Mouse (Mus musculus) large intestine, adult 2 months (tissue): ENCODE measurements around the gene 5730596B20Rik. TPM values are rescaled to one million over a fixed set of nuclear protein-coding genes. Genes with fewer than 3 reads are reported as not detected.

Experiments used
- polyA plus RNA-seq: library from polyadenylated mRNA; depleted of rRNA; stranded (reverse); fragments of >200 nt; gene quantifications from 2 replicates; pipeline ENCODE4 v1.2.3, GENCODE M21; 2012; rRNA removed

The 5730596B20Rik gene
- polyA plus RNA-seq, 1 experiment: 0.02 TPM

Other genes starting within 250 kb of the 5730596B20Rik start
- 10.5 and 12.2 TPM in 2 replicates for gene Skap2, start 164.9 kb upstream of the 5730596B20Rik start, polyA plus RNA-seq
- gene Hoxa1, start 19.2 kb upstream of the 5730596B20Rik start, polyA plus RNA-seq: 0.24 and 0.33 TPM in 2 replicates
- gene Hoxa2, start 12.7 kb upstream of the 5730596B20Rik start, polyA plus RNA-seq: 0.73 and 0.97 TPM in 2 replicates
- 0.78 and 1.3 TPM in 2 replicates for gene Hoxa4, start 14.3 kb downstream of the 5730596B20Rik start, polyA plus RNA-seq
- 1.7 and 2.4 TPM in 2 replicates for gene Hoxa5, start 27.1 kb downstream of the 5730596B20Rik start, polyA plus RNA-seq
- 0.16 and 0.41 TPM in 2 replicates for gene Hoxa6, start 31.2 kb downstream of the 5730596B20Rik start, polyA plus RNA-seq
- gene Hoxa3, start 35.8 kb downstream of the 5730596B20Rik start, polyA plus RNA-seq: 1.6 and 3.0 TPM in 2 replicates
- gene Gm28308, start 35.8 kb downstream of the 5730596B20Rik start, polyA plus RNA-seq: 0.21 and 0.24 TPM in 2 replicates
- gene Hoxa7, start 44.4 kb downstream of the 5730596B20Rik start, polyA plus RNA-seq: 3.2 and 3.8 TPM in 2 replicates
- 0.10 TPM in 1 of 2 replicates, not detected in the other for gene Hoxa9, start 53.6 kb downstream of the 5730596B20Rik start, polyA plus RNA-seq
- gene Hoxa10, start 63.4 kb downstream of the 5730596B20Rik start, polyA plus RNA-seq: 0.04 and 0.07 TPM in 2 replicates
- not detected in 2 replicates for gene Hoxa11, start 68.3 kb downstream of the 5730596B20Rik start, polyA plus RNA-seq
- not detected in 2 replicates for gene Hoxa13, start 83.4 kb downstream of the 5730596B20Rik start, polyA plus RNA-seq
- not detected in 2 replicates for gene Evx1, start 136.0 kb downstream of the 5730596B20Rik start, polyA plus RNA-seq